Mouse (Mus musculus) left cerebral cortex, adult 6 months (tissue): ENCODE results near the gene Megf8. TPM values are rescaled to one million over a fixed set of nuclear protein-coding genes. Genes with fewer than 3 reads are reported as not detected.

Experiments used
- long read RNA-seq, 2 experiments: library from polyadenylated mRNA; unstranded; transcript quantifications; one replicate each; pipeline ENCODE4 v2.0.0; 2019 to 2020
- polyA plus RNA-seq: library from polyadenylated mRNA; unstranded; fragments of <200 nt; fragmentation: Nextera tagmentation; gene quantifications from 2 replicates; pipeline ENCODE4 v1.2.3, GENCODE M21; 2021

Megf8 gene
- 5.8 and 8.3 TPM in 2 replicates for polyA plus RNA-seq
- long read RNA-seq, experiment 1, partial matches to known transcripts, result 41 of 44 reads
- long read RNA-seq, experiment 1, other reads (novel, unspliced or antisense), result 3 of 44 reads
- long read RNA-seq, experiment 2, partial matches to known transcripts, result 10 of 10 reads
- long read RNA-seq, experiment 2, other reads (novel, unspliced or antisense), result 0 of 10 reads

DNA sequence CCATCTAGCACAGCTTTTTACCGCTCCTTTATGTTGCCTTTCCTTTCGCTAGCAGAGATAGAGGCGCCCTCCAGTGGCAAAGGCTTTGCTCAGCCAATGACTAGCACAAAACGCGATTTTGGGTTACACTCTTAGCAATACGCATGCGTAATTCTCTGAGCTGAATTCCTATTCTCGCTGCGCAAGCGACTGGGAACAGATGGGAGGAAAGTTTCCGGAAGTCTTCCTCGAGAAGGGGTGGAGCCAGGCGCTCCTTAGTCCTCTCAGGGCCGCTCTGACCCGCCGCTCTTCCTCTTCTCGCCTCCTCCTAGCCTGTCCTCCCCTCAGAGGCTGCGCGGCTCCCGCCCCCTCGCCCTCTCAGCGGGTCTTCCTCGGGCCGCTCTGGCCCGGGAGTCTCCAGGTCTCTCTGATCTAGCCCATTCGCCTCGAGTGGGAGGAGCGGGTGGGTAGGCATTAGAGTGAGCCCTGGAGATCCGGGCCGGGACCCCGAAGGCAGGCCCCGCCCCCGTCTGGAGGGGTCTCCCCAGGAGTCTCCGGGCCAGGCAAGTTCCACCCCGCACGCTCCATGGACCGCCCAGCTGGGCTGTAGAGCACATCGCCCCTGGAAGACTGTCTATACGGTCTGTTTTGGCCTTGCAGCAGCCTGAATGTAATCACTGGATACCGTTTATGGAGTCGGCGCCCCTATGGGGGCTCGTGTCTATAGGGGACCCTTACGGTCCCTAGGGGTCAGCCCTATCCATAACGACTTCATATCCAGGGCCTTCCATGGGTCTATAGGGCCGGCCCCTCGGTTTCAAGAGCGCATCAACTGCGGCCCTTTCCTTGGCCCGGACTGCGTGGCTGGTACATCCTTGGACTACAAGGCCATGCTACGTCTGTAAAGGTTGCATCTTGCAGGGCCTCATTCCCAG lies at the start of gene Megf8:
Gene Megf8 (plus strand): TSS at position 633 of the 914 bp plus-strand sequence.

DNA sequence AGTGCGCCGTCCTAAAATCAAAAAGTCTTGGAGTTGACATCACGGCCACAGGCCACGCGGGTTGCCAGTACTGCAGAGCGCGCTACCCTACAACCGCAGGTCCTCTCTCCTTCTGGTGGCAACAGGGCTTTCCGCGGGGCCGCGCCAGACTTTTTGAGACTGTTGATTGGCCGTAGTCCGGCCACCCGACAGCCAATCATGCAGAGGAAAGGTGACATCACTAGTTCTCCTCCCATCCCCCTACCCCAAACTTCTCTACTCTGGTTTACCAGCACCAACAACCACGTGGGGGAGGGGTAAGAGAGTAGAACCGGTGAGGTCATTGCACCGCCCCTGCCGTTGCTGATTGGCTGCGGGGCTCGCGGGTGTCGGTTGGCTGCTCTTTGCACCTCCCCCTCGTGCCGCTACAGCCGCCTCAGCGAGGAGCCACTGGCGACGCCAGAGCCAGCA lies 49.6 kb upstream of the Megf8 start, which contains the start of gene Cic:
Gene Cic (plus strand): TSS at position 404 of the 450 bp plus-strand sequence.

DNA sequence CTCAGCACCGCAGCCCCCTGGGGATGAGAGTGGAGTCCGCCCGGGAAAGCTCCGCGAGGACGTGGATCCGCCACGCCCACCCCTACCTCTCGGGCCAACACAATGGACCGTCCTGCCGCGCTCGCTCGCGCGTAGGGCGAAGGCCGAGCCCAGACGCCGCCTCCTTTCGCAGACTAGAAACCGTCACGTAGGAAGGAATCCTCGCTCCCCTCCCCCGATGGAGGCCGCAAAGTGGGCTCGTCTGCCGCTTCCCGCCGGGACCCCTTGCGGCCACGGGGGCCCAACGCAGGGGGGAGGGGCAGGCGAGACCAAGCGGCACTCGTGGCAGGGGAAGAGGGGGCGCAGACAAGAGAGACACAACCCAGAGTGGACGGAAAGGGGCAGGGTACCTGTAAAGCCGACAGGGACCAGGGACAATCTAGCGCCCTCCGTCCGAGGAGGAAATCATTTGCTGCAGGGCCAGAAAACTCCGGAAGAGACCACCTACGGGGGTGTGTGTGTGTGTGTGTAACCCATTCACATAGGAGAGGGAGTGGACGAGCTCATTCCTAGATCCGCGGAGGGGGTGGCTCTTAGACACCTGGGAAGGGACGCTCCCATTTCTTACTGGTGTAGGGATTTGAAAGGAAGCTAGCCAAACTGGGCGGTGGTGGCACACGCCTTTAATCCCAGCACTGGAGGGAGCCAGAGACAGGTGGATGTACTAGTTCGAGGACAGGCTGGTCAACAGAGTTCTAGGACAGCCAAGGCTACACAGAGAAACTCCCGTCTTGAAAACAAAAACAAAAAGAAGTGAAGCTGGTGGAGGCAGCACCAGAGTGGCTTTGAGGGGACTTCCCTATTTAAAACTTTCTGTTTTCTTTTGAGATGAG lies 19.3 kb upstream of the Megf8 start, which contains the start of gene Pafah1b3:
Gene Pafah1b3 (minus strand): TSS at position 533 of the 872 bp plus-strand sequence.

DNA sequence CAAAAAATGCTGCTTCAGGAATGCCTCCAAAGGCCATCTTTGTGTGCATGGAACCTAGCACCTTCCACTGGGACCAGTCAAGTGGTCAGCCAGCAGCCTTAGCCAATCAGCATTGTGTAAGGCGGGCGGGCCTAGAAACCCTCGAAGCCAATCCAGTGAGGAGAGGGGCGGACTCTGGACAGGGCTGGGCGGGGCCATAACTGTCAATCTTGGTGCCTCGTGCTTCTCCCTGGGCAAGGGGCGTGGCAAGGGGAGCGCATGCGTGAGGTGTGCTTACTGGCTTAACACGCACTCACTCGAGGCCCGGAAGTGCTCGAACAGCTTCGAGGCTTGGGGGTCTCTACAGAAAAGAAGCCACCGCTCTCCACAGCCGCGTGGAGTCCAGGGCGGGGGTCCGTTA lies 15.9 kb upstream of the Megf8 start, which contains the start of gene Prr19:
Gene Prr19 (plus strand): TSS at position 349 of the 400 bp plus-strand sequence.

DNA sequence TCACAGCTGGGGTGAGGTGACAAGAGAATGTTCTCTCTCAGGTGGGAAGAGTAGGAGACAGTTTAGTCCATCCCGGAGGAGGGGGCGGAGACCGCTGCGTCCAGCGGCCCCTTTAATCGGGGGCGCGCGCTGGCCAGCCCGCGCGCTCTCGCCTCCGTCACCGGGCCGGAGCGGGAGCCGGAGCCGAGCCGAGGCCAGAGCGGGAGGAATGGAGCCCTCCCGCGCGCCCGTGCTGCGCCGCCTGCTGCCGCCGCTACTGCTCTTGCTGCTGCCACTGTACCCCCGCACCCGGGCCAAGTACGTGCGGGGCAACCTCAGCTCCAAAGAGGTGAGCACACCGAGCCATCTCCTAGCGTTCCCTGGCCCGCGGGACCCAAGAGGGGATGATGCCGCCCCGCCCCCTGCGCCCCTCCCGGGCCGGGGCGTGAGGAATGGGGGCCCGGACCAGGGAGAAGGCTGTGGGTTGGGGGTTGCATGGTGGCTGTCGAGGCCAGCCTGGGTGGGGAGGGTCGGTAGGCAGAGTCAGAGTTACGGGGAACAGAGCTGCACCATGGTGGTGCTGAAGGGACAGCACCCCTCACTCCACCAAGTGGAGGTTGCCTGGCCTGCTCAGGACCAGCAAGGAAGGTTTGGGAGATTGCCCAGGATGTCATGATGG lies 10.9 kb upstream of the Megf8 start, which contains the start of gene Tmem145:
Gene Tmem145 (plus strand): TSS at position 151 of the 658 bp plus-strand sequence.

DNA sequence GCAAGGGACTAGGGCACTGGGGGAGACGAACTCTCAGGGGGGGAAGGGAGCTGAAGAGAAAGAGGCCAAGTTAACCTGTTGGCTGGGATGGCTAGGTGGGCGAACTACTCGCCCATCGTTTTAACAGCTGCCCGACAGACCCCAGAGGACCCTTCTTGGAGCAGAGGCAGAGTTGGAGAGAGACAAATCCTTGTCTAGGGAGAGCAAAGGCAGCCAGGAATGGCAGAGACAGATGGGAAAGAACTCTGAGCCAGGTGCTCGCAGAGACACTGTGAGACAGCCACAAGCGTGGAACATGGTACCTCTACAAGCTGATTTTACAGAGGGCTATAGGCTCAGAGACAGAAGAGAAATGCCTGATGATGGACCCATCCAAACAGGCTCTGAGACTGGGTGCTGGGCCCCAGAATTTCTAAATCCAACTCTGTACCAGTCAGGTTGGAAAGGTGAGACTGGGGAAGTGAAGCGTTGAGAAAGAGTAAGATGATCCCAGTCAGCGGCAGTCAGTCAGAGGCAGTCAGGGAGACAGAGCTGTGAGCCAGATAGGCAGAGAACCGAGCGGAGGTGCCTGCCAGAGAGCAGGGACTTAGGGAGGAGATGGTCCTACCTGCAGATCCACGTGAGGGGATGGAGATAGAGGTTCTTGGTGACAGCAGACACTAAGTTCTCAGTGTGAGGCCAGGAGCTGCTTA lies 52.2 kb downstream of the Megf8 start, which contains the start of gene Cnfn:
Gene Cnfn (minus strand): TSS at position 667 of the 692 bp plus-strand sequence.

DNA sequence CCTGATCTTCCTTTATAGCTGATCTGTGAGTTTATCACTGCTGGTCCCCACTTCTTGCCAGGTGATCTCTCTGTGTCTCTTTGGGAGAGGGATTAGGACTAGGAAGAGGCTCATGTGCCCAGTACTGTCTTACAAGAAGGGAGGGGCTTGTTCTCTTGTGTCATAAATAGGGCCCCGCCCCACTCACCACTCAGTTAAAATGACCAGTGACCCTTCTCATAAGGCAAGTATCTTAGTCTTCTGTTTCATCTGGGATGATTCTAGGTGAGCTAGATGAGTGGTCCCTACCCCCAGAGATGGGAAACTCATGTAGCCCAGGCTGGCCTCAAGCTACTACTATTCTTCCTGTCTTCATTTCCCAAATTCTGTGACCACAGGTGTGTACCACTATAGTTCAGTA lies 81.6 kb downstream of the Megf8 start, which contains the start of gene Lipe:
Gene Lipe (minus strand): TSS at position 101 of the 400 bp plus-strand sequence.

DNA sequence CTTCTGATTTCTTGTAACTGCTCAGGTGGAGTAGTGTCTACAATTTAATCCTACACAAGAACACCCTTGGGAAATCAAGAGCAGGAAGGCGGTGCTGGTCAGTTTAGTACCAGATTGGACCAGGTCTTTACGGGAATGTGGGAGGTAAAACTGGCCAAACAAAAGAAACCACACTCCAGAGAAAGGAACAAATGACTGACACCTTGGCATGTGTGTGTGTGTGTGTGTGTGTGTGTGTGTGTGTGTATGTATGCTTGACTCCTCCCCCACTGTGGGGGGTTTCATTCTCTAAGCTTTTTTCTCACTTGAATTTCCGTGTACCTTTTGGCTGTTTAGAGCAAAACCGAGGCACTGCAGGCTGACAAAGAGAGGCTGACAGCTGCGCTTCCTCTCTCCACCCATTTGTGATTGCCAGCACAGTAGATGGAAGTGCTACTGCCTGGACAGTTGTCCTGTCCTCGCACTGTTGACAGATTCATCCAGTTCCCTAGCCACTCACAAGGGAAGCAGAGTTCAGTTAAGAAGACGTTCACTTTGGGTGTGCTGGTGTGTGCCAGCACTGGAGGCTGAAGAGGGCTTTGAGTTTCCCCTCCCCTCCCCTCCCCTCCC lies 96.0 kb downstream of the Megf8 start, which contains the start of gene Cxcl17:
Gene Cxcl17 (minus strand): TSS at position 54 of the 609 bp plus-strand sequence.

Other genes starting within 250 kb of the Megf8 start
- 6.1 and 29.3 TPM in 2 replicates for gene Grik5, start 244.8 kb upstream of the Megf8 start, polyA plus RNA-seq
- 24.1 and 27.1 TPM in 2 replicates for gene Zfp574, start 244.6 kb upstream of the Megf8 start, polyA plus RNA-seq
- 1.2 and 2.3 TPM in 2 replicates for gene Pou2f2, start 137.4 kb upstream of the Megf8 start, polyA plus RNA-seq
- 10.7 and 12.7 TPM in 2 replicates for gene Dedd2, start 96.5 kb upstream of the Megf8 start, polyA plus RNA-seq
- 0.44 and 1.6 TPM in 2 replicates for gene Zfp526, start 95.7 kb upstream of the Megf8 start, polyA plus RNA-seq
- gene Gsk3a, start 79.3 kb upstream of the Megf8 start, polyA plus RNA-seq, result 8.6 and 17.5 TPM in 2 replicates
- 4.2 and 31.4 TPM in 2 replicates for gene Erf, start 66.4 kb upstream of the Megf8 start, polyA plus RNA-seq
- 32.2 and 54.4 TPM in 2 replicates for gene Cic, start 49.5 kb upstream of the Megf8 start, polyA plus RNA-seq
- 49.1 and 57.6 TPM in 2 replicates for gene Pafah1b3, start 19.2 kb upstream of the Megf8 start, polyA plus RNA-seq
- gene Prr19, start 15.8 kb upstream of the Megf8 start, polyA plus RNA-seq, result 0.11 and 0.16 TPM in 2 replicates
- gene Tmem145, start 11.1 kb upstream of the Megf8 start, polyA plus RNA-seq, result 8.4 and 31.9 TPM in 2 replicates
- 0.26 TPM in 1 of 2 replicates, not detected in the other for gene Cnfn, start 52.6 kb downstream of the Megf8 start, polyA plus RNA-seq
- gene Lipe, start 81.5 kb downstream of the Megf8 start, polyA plus RNA-seq, result 4.2 and 5.1 TPM in 2 replicates
- gene Cxcl17, start 95.7 kb downstream of the Megf8 start, polyA plus RNA-seq, result not detected in 2 replicates
- 2.9 and 3.0 TPM in 2 replicates for gene Ceacam1, start 160.4 kb downstream of the Megf8 start, polyA plus RNA-seq
- gene Ceacam2, start 222.7 kb downstream of the Megf8 start, polyA plus RNA-seq, result 0.23 and 0.42 TPM in 2 replicates